Mouse (Mus musculus) neural tube, embryonic 14.5 days (tissue): ENCODE data around the gene Noxo1. TPM values are rescaled to one million over a fixed set of nuclear protein-coding genes. Genes with fewer than 3 reads are reported as not detected.
A peak's percentile ranks its signal among the peaks of the same experiment; 100 is the strongest.

Source experiments
- ATAC-seq: fragments of 200-750 bp; cut with Nextera tagmentation; 2 replicates; pipeline ENCODE4 v1.8.0; 2017; ENCODE audit warnings: low read depth, mild to moderate bottlenecking, moderate TSS enrichment, moderate library complexity
- H3K27ac ChIP-seq: fragments of 300-500 bp; sonication (generic); 2 replicates; pipeline ENCODE4 v1.5.1; 2014; ENCODE audit warnings: low read depth, mild to moderate bottlenecking, control low read depth, low read length, moderate library complexity, mixed read lengths
- H3K27me3 ChIP-seq: fragments of 300-500 bp; sonication (generic); 2 replicates; pipeline ENCODE4 v1.6.1; 2014; ENCODE audit warnings: low read length; ENCODE audit not compliant: control insufficient read depth, insufficient read depth
- H3K36me3 ChIP-seq: fragments of 300-500 bp; sonication (generic); 2 replicates; pipeline ENCODE4 v1.6.1; 2014; ENCODE audit warnings: low read length, mixed read lengths; ENCODE audit not compliant: control insufficient read depth, insufficient read depth
- H3K4me1 ChIP-seq: fragments of 300-500 bp; sonication (generic); 2 replicates; pipeline ENCODE4 v1.6.1; 2014; ENCODE audit warnings: low read length; ENCODE audit not compliant: control insufficient read depth, insufficient read depth
- H3K4me2 ChIP-seq: fragments of 300-500 bp; sonication (generic); 2 replicates; pipeline ENCODE4 v1.6.1; 2014; ENCODE audit warnings: mild to moderate bottlenecking, low read depth, low read length, control low read depth
- H3K4me3 ChIP-seq: fragments of 300-500 bp; sonication (generic); 2 replicates; pipeline ENCODE4 v1.5.1; 2014; ENCODE audit warnings: low read depth, low read length, control low read depth, mixed read lengths
- H3K9ac ChIP-seq: fragments of 300-500 bp; sonication (generic); replicated peaks from 2 replicates; pipeline ENCODE4 v1.6.1; 2014; ENCODE audit warnings: low read depth, mild to moderate bottlenecking, control low read depth, low read length, mixed read lengths
- H3K9me3 ChIP-seq: fragments of 300-500 bp; sonication (generic); 2 replicates; pipeline ENCODE4 v1.6.1; 2016; ENCODE audit warnings: low read length; ENCODE audit not compliant: control insufficient read depth
- WGBS: fragments of 180-500 bp; shearing (Covaris S2); extraction: QIAGEN DNeasy Blood & Tissue Kit; methylation state at CpG from one replicate; pipeline ENCODE4 v1.1.7; 2014; 5-methylcytosine and 5-hydroxymethylcytosine counted together
- polyA plus RNA-seq: library from polyadenylated mRNA; unstranded; fragments of >200 nt; fragmentation: Nextera tagmentation; extraction: Ambion mirVana; gene quantifications from 2 replicates; pipeline ENCODE4 v1.2.1, GENCODE M21; 2014

Noxo1 gene
- polyA plus RNA-seq, 1 experiment from 2014 or later: 1.3 TPM

GRCm38 (mm10) chr17:24728184-24728583 is 32.1 kb downstream of the Noxo1 start:
- 71% methylated on average over 17 of the region's 17 CpGs for WGBS
- ATAC-seq: no peak
- H3K27ac ChIP-seq: no peak overlapping the region
- H3K36me3 ChIP-seq: no peaks in the 10 kb centered on the region
- peaks cover 5% of the 10 kb centered on the region for H3K4me1 ChIP-seq
- H3K4me2 ChIP-seq: no peak overlapping the region
- no peaks in the 10 kb centered on the region for H3K27me3 ChIP-seq
- H3K4me3 ChIP-seq: no peak overlapping the region
- no peak overlapping the region for H3K9ac ChIP-seq
- no peaks in the 10 kb centered on the region for H3K9me3 ChIP-seq

- ATAC-seq: no peak
- H3K9me3 ChIP-seq: no peaks in the 10 kb centered on the region
- WGBS: 82% methylated on average over 6 of the region's 6 CpGs
These were observed 33.0 kb downstream of the Noxo1 start for GRCm38 (mm10) chr17:24729067-24729466.

GRCm38 (mm10) chr17:24730787-24731186 is 34.8 kb downstream of the Noxo1 start:
- Histone ChIP-seq H3K36me3 (no peaks in the 10 kb centered on the region), H3K4me3 (no peak overlapping the region), H3K27ac (no peak overlapping the region), H3K9me3 (no peaks in the 10 kb centered on the region), H3K27me3 (no peaks in the 10 kb centered on the region), H3K4me1 (0 out of 2 replicates have a peak, but pooled peaks cover 1% of the 10 kb centered on the region), H3K9ac (no peak overlapping the region), H3K4me2 (no peak overlapping the region)
- 81% methylated on average over 14 of the region's 14 CpGs for WGBS
- ATAC-seq: no peak

More at GRCm38 (mm10) chr17:24729067-24729466, 33.0 kb downstream of the Noxo1 start:
- no peaks in the 10 kb centered on the region for H3K4me1 ChIP-seq
- no peak overlapping the region for H3K4me3 ChIP-seq
- H3K9ac ChIP-seq: no peak overlapping the region
- no peaks in the 10 kb centered on the region for H3K36me3 ChIP-seq
- H3K27ac ChIP-seq: no peak overlapping the region
- H3K27me3 ChIP-seq: no peaks in the 10 kb centered on the region
- no peak overlapping the region for H3K4me2 ChIP-seq

GRCm38 (mm10) chr17:24732233-24732935 is 36.4 kb downstream of the Noxo1 start:
- H3K27me3 ChIP-seq: no peaks in the 10 kb centered on the region
- 82% methylated on average over 9 of the region's 12 CpGs for WGBS
- H3K27ac ChIP-seq: no peak overlapping the region
- no peak for ATAC-seq
- no peak overlapping the region for H3K9ac ChIP-seq
- H3K9me3 ChIP-seq: no peaks in the 10 kb centered on the region
- peaks cover 5% of the 10 kb centered on the region; the same call in 1 of the 2 replicates for H3K4me1 ChIP-seq
- H3K4me3 ChIP-seq: no peak overlapping the region
- no peaks in the 10 kb centered on the region for H3K36me3 ChIP-seq
- H3K4me2 ChIP-seq: no peak overlapping the region

- Histone ChIP-seq H3K4me2 (no peak overlapping the region), H3K4me1 (peaks cover 5% of the 10 kb centered on the region; the same call in 1 of the 2 replicates), H3K9ac (no peak overlapping the region), H3K27me3 (no peaks in the 10 kb centered on the region), H3K4me3 (no peak overlapping the region), H3K9me3 (no peaks in the 10 kb centered on the region), H3K27ac (no peak overlapping the region), H3K36me3 (no peaks in the 10 kb centered on the region)
- no peak for ATAC-seq
- WGBS: 92% methylated on average over 21 of the region's 21 CpGs
These were observed 37.5 kb downstream of the Noxo1 start for GRCm38 (mm10) chr17:24733434-24734050.

GRCm38 (mm10) chr17:24734513-24734912 is 38.5 kb downstream of the Noxo1 start:
- Histone ChIP-seq H3K27me3 (no peaks in the 10 kb centered on the region), H3K4me2 (no peak overlapping the region), H3K4me1 (peaks cover 5% of the 10 kb centered on the region; the same call in 1 of the 2 replicates), H3K4me3 (no peak overlapping the region), H3K36me3 (no peaks in the 10 kb centered on the region), H3K27ac (no peak overlapping the region), H3K9ac (no peak overlapping the region), H3K9me3 (no peaks in the 10 kb centered on the region)
- WGBS: 75% methylated on average over 1 of the region's 1 CpGs
- no peak for ATAC-seq

- Histone ChIP-seq H3K4me3 (no peak overlapping the region), H3K9ac (no peak overlapping the region), H3K27me3 (no peaks in the 10 kb centered on the region), H3K27ac (no peak overlapping the region), H3K9me3 (no peaks in the 10 kb centered on the region), H3K4me2 (peak overlapping the region; percentile 47; the same call in 1 of the 2 replicates), H3K4me1 (peaks cover 5% of the 10 kb centered on the region; the same call in 1 of the 2 replicates), H3K36me3 (no peaks in the 10 kb centered on the region)
- no peak for ATAC-seq
- 88% methylated on average over 7 of the region's 7 CpGs for WGBS
These were observed 39.4 kb downstream of the Noxo1 start for GRCm38 (mm10) chr17:24735446-24735845.

- H3K4me3 ChIP-seq: peak within 1 kb of the TSS; percentile 41
- H3K4me1 ChIP-seq: peaks cover 5% of the 10 kb centered on the region; the same call in 1 of the 2 replicates
- no peaks in the 10 kb centered on the region for H3K9me3 ChIP-seq
- peak; percentile 95 for ATAC-seq
- H3K27ac ChIP-seq: peak within 1 kb of the TSS; percentile 60; the same call in 1 of the 2 replicates
- H3K4me2 ChIP-seq: peak within 1 kb of the TSS; percentile 47
- H3K27me3 ChIP-seq: no peaks in the 10 kb centered on the region
- no peaks in the 10 kb centered on the region for H3K36me3 ChIP-seq
- H3K9ac ChIP-seq: peak within 1 kb of the TSS; percentile 41; the same call in 1 of the 2 replicates
- 2% methylated on average over 29 of the region's 29 CpGs for WGBS
These were observed 40.5 kb downstream of the Noxo1 start, which contains the start of gene Msrb1 for GRCm38 (mm10) chr17:24736330-24737051. TSS of gene Msrb1 (plus strand) at chr17:24736642.
